Mouse (Mus musculus): ENCODE results near the gene Rpf2.

Rpf2 gene

GRCm38 (mm10) chr10:40250969-40251368, 4.1 kb upstream of the Rpf2 start:
- in situ Hi-C loops (cut with MseI, MboI), result no loop called here

DNA sequence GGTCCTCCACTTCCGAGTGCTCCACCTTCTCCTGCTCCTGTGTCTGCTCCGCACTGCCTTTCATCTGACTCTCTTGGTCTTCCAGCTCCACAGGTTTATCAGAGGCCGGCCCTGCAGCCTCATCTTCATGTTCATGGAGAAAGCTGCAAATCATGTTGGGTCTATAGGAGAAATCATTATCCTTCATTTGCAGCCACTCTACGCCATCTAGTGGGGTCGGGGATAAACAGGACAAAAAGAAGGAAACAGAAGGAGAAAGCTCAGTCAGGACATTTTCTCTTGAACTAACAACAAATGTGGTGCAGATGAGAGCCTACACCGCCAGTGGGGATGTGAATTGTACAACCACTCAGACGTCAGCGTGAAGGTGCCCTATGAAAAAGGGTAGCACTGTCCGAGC, 2.8 kb upstream of the Rpf2 start:
- in situ Hi-C loops (cut with MseI, MboI), result no loop called here

DNA sequence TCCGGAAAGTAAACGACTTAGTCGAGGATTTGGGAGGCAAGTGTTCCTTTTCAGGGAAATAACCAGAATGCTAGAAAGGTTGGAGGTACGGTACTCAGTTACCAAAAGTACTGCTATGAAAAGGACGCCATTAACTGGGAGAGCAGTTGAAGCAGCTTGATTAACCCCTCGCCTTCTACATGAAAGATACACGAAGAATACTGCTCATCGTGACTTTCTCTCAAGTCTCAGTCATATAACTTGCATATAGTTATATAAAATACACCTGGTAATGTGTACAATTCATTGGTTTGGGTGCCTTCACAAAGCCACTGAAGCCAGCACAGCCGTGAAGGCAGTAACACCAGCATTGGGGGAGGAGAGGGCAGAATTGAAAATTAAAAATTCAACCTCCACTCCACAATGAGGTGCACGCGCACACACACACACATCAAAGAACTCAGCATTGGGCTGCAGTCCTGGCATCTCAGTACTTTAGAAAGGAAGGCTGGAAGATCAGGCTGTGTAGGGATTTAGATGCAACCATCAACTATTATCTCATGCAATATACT, 405 bp upstream of the Rpf2 start:
- in situ Hi-C loops (cut with MseI, MboI), result no loop called here

DNA sequence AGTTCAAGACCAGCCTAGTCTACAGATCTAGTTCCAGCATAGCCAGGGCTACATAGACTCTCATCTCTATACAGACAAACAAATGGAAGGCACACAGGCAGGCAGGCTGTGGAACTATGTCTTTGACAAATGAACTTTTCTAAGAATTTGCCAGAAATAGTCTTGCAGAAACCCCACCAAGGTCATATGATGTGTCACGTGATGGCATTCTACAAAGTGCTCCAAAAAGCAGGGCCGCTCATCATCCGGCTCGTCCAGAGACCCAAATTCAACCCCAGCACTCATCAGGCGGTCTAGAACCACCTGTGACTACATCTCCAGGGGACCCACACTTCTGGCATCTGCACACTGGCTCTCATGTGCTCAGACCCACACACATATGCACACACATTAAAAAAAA, 9.0 kb downstream of the Rpf2 start:
- in situ Hi-C loops (cut with MseI, MboI), result no loop called here

DNA sequence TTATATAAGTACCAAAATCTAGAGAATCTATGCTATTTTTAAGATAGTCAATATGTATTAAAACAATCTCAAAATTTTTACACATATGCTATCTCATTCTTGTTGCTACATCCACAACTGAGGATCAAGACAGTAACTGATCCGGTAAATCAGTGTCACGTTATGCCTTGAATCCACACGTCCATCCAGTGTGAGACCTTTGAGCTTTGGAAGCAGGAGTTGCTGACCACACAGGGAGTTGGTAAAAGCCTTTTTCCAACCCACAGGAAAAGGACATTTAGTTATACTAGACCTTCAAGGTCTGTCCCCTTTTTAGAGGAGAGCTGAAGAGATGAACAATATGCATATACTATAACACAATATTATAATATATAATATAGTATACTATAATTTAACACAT, 13.6 kb downstream of the Rpf2 start:
- in situ Hi-C loops (cut with MseI, MboI), result no loop called here

- in situ Hi-C loops (cut with MseI, MboI), result no loop called here
These were observed 14.4 kb downstream of the Rpf2 start for GRCm38 (mm10) chr10:40232442-40232841.

GRCm38 (mm10) chr10:40229725-40230124, 17.1 kb downstream of the Rpf2 start:
- in situ Hi-C loops (cut with MseI, MboI), result no loop called here

- in situ Hi-C loops (cut with MseI, MboI), result no loop called here
These were observed 19.1 kb downstream of the Rpf2 start for GRCm38 (mm10) chr10:40227660-40228303.

DNA sequence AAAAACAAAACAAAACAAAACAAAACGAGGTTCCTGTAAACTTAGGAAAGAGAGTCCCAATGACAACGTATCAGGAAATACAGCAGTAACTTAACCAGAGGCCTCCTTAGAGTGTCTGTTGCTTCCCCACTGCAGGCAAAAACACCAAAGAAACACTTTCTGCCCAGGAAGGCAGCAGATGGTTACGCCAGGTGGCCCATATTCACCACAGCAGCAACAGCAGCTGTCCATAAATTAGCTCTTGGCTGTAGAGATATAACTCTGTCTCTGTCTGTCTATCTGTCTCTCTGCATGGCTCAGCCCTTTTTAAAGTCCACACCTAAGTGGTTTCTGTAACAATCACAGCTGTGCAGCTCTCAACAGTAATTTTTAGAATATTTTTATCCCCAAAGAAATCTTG, 28.0 kb downstream of the Rpf2 start:
- in situ Hi-C loops (cut with MseI, MboI), result loop anchor here in 1 of 2 experiments (10.0 kb wide), 1 partner anchor 164 kb away; no protein-coding TSS in a partner anchor

DNA sequence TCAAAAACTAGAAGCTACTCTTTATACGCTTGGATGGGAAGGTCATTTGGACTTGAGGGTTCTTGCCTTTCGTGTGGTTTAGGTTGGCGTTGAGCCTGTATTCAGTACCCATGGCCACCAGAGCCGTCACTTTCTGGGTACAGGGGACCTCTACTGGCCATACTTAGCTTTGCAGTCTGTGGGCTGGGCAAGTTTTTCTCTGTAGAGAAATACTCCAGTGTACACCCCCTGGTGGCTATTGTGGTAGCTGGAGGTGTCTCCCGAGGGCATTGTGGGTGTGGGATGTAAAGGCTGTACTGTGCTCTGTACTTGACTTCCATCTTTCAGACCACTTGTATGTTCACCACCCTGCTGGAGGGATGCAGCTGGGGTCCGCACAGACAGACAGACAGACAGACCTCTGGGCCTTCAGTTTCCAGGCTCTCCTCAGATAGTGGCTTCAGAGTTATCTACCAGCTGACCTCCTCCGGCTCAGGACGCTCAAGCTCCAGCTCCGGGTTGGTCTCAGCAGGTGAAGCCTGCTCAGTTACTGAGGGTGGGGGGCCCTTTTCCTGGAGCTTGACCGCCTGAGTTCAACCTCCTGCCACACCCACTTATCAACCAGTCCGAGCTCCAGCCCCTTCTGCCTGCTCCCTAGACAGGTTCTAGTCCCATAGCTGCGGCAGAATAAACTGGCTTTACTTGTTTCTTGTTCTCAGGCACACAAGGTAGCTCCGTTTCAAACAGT, 34.2 kb downstream of the Rpf2 start:
- in situ Hi-C loops (cut with MseI, MboI), result loop anchor here (5.0 to 10.0 kb wide), 2 partner anchors 155 to 158 kb away; no protein-coding TSS in a partner anchor

DNA sequence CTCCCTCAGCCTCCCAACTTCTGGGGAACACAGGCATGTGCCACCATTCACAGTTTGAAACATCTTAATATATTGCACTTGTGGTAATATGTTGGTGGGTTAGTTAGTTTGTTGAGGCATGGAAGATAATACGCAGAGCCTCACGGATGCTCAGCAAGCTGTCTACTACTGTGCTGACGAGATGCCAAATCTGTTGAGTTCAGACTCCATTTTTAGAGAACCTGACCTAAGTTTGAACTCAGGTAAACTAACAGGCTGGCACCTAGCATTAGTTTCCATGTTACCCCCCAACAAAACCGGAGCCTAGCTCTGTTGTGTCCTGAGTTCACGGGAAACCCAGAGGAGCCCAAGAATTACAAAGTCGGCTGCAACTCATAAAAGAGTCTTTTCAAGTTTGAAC, 51.8 kb downstream of the Rpf2 start:
- in situ Hi-C loops (cut with MseI, MboI), result no loop called here

- in situ Hi-C loops (cut with MseI, MboI), result no loop called here
These were observed 54.6 kb downstream of the Rpf2 start for GRCm38 (mm10) chr10:40192010-40192935.

- in situ Hi-C loops (cut with MseI, MboI), result no loop called here
These were observed 55.4 kb downstream of the Rpf2 start for GRCm38 (mm10) chr10:40191338-40191979.

DNA sequence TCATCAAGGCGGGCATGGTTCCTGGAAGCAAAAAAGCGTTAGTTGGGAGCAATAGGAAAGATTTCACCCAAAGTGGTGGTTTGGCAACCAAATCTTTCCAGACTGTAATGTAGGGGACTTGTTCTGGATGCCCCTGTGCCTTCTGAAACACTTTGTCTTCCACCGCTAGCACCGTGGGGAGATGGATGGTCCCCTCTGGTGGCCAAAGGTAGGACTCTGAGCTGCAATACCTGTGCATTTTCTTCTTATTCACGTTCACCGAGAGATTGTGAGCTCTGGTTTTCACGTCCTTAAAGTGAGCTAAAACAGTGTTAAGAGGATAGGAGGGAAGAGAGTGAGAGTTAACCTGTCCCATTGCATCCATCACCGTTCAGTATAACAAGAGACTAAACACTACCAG, 56.0 kb downstream of the Rpf2 start:
- in situ Hi-C loops (cut with MseI, MboI), result no loop called here

GRCm38 (mm10) chr10:40189689-40190088, 57.1 kb downstream of the Rpf2 start:
- in situ Hi-C loops (cut with MseI, MboI), result no loop called here

- in situ Hi-C loops (cut with MseI, MboI), result no loop called here
These were observed 58.0 kb downstream of the Rpf2 start for GRCm38 (mm10) chr10:40188831-40189230.

- in situ Hi-C loops (cut with MseI, MboI), result no loop called here
These were observed 60.9 kb downstream of the Rpf2 start for GRCm38 (mm10) chr10:40185956-40186355.

GRCm38 (mm10) chr10:40180011-40180410, 66.8 kb downstream of the Rpf2 start:
- in situ Hi-C loops (cut with MseI, MboI), result no loop called here

DNA sequence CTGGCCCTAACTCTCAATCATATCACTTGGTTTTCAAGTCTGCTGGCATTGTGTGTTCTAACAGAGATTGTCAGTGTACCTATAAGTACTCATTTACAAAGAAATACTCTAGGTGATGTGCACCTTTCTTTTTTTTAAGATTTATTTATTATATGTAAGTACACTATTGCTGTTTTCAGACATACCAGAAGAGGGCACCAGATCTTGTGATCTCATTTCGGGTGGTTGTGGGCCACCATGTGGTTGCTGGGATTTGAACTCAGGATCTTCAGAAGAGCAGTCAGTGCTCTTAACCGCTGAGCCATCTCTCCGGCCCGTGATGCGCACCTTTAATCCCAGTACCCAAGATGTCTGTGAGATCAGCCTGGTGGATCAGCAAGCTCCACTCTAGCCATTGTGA, 67.7 kb downstream of the Rpf2 start:
- in situ Hi-C loops (cut with MseI, MboI), result no loop called here

GRCm38 (mm10) chr10:40177323-40177962, 69.4 kb downstream of the Rpf2 start:
- in situ Hi-C loops (cut with MseI, MboI), result no loop called here
